Mouse (Mus musculus): ENCODE measurements at regions not wholly inside any gene's neighbourhood (a gene's known extent, or its start where the extent isn't known, plus 50 kb on each side); places are given as distances from the start of the nearest gene placed in this dataset.

DNA sequence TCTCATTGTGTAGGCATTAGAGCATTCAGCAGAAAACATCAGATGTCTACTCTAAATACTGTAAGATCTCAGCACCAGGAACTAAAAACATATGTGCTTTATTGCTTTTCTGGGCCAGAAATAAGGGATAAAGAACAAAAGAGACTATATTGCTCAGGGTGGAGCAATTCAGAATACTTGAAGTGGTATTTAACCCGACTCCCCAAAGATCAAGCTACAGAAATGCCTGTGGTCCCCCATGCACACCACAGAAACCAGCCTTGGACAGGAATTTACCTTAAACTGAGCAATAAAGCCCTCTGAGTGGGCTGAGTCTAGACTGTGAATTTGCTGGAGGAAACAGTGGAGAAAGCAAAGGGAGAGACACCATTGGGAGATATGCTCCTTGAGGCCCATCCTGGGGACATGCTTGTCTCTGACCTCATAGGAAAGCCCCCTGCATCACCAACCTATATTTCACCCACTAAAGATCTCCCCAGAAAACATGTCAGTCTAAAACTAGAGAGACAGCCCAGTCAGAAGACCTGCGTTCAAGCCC lies 197.3 kb upstream of the 4930412O13Rik start:
- no peak for DNase-seq (ENCODE audit: low read depth, low spot score)

DNA sequence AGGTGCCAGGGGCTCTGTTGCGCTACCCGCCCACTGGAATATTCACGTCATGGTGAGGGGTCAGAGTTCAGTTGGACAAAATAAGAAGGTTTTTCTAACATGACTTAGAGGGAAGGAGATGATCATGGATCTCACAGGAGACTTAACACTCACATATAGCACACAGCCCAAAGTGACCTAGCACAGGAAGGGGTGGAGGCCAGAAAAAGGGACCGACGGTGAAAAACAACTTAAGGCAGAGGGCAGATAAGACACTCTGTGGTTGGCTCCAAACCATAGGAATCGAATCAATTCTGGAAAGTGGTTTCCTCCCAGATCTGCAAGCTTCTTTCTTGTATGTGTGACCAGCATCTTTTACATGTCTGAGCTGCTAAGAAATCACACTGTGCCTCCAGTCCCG lies 192.9 kb upstream of the 4930412O13Rik start:
- no peak for DNase-seq (ENCODE audit: low read depth, low spot score)

DNA sequence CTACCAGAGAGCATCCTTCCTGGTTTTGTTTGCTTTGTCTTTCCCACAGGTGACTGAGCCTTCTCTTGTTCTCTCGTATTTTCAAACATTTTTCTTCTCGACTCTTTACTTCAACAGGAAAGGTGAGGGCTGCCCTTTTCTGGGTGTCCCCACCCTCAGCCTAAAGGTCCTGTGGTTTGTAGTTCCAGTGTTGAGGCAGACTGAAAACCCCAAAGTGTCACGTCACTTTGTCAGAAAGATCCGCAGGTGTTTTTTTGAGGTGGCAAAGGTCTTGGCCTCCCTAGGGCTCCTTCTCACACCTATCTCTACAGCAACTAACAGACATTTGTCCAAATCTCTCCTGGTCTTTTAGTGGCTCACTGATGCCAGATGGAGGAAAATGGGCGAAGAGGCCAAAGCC lies 191.5 kb upstream of the 4930412O13Rik start:
- DNase-seq (ENCODE audit: low read depth, low spot score) = no peak

DNA sequence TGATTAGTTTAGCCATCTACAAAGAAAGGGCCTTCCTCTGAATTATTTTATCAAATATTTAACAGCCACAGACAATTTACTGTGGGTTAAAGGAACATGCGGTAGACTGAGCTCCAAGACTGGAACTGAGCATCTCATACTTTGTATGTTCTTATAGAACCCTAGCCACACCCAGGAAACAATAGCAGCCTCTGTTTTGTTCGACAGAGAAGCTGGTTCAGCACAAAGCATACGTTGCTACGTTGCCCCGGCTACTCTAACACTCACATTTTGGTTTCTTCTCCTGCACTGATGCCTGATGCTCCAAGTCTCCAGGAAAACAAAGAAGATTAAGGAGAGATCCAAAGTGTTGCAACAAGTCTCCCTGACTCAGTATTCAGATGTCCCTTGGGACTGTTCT lies 189.5 kb upstream of the 4930412O13Rik start:
- DNase-seq (ENCODE audit: low read depth, low spot score) = no peak

DNA sequence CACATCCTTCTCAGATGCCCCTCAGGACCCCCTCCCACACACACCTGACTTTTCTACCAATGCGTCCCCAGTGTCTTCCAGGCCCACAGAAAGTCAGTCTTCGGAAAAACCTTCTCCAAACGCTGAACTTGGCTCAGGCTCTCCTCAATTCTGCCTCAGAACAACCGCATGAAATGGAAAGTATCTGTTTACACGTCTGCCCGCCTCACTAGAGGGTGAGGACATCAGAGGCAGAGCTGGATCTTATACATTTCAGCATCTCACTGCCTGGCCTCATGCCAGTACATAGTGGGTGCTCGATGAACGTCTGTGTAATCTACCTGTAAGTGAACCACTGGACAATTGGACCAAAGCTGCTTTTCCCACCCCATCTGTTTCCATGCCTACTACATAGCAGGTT lies 189.1 kb upstream of the 4930412O13Rik start:
- no peak for DNase-seq (ENCODE audit: low read depth, low spot score)

DNA sequence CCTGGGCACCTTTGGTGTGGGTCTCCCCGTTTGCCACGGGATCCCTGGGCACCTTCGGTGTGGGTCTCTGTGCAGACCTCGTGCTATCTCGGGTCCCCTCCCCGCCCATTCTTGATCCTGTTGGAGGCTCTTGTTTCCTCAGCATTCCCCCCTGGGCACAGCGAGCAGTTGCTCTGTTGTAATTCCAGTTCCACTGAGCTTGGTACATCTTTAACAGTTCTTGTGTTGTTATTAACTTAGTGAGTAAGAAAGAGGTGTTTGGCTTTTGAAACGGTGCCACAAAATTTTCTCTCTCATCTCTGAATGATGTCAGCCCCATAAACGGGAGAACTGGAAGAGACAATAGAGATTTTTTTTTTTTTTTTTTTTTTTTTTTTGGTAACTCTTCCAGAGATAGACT lies 187.7 kb upstream of the 4930412O13Rik start:
- no peak for DNase-seq (ENCODE audit: low read depth, low spot score)

DNA sequence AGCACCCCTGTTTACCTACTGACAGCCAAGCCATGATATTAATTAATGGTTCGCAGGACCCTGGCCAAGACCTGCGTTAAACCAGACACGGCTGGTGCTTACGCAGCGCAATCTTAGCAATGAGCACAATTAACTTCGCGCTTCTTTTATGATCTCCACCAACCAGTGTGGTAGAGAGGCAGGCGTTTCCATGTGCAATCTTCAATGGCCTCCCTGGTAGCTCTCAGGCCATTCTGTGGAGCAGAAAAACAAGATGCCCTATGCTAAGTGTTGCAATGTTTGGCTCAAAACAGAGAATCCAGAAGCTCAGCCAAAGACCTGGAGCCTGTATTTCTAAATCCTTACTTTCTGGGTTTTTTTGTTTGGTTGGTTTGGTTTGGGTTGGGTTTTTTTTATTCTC lies 186.9 kb upstream of the 4930412O13Rik start:
- no peak for DNase-seq (ENCODE audit: low read depth, low spot score)

DNA sequence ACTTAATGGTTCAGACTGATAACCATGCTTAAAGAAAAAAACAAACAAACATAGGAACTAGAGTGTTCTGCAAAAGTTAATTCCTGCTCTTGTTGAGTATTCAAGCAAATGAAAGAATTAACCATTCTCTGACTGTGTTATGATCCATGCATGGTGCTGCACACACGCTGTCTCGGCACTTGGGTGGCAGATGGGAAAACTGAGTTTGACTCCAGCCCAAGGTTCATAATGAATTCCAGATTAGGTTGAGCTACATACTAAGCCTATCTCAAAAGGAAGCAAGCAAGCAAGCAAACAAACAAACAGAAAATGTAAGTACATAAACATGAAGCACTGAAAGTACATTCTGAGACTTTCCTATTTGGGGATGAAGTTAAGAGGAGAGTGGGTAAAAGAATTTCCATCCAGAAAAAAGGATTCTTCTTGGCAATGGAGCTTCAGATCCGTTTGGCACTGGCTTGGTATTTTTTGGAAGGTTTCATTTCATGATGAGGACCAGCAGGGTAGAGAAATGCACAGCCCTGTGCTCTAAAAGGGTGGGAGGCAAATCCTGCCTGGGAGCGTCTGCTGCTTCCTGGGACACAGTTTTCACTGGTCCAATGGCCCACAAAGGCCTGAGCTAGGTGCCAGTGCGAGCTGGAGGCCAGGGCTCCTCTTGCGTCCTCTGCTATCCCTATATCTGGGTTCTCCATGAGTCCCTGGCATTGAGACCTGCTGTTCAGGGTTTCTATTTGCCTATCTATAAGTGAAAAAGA lies 183.3 kb upstream of the 4930412O13Rik start:
- DNase-seq (ENCODE audit: low read depth, low spot score) = no peak

DNA sequence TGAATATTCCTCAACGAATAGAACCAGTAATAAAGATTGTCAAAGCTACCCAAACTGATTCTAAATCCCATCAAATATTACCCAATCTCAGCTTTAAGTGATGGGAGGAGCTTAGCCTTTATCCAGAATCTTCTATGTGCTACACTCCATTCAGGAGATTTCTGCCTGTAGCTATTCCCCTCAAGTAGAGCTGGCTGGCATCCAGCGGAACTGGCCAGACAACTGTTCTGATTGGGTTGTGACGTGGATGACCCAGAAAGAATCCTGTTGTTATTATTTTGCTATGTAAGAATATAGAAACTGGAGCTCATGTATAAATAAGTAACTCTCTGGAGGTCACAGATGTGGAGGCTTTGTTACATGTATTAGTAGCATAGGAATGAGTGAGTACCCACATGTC lies 176.8 kb upstream of the 4930412O13Rik start:
- DNase-seq (ENCODE audit: low read depth, low spot score) = no peak

DNA sequence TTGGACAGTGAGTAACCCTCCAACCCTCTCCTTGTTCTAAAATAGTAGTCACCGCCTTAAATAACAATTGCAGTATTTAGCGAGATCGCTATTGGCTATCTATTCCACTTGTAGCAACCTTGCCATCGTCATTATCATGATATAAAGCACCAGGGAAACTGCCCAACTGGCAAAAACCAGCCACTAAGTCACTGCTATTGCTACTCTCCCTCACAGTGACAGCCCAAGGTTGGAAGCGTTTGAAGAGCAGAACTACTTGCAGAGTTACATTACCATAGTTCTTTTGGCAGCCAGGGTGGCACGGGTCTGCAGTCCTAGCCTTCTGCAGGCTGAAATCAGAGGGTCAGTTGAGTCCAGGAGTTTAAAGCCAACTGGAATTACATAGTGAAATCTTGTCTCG lies 171.6 kb upstream of the 4930412O13Rik start:
- no peak for DNase-seq (ENCODE audit: low read depth, low spot score)

DNA sequence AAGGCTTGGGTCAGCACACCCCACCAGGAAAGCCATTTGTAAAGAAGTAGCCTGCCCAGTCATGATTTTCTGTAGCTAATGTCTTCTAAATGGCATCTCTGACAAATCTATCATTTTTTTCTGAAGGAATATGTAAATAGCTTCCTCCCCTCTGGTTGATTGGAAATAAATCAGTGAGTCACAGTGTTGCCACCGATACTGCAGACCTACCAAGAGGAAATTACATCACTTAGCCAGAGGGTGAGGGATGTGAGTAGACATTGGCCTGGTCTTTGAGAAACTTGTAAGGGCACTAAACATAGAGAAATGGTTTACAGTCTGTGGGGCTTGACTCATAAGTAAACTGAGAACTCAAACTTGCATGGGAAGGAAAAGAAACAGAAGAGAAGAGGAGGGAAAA lies 163.1 kb upstream of the 4930412O13Rik start:
- DNase-seq (ENCODE audit: low read depth, low spot score) = no peak

DNA sequence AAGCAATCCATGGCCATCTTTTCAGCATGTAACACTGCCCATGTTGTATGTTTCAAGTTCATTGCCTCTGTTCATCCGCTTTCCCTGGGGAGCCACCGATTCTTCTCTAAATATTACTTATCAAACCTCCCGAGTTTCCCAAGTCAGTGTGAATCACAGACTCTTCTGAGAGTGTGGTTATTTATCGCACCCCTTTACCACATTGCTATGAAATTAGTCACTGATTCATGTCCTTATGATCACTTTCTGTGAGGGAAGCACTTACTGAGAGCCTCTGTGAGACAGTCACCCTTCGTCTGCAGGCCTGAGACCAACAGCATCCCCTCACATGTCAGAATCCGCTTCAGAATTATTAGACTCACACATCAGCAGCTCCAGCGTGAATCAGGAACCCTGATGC lies 147.8 kb upstream of the 4930412O13Rik start:
- DNase-seq (ENCODE audit: low read depth, low spot score) = no peak

DNA sequence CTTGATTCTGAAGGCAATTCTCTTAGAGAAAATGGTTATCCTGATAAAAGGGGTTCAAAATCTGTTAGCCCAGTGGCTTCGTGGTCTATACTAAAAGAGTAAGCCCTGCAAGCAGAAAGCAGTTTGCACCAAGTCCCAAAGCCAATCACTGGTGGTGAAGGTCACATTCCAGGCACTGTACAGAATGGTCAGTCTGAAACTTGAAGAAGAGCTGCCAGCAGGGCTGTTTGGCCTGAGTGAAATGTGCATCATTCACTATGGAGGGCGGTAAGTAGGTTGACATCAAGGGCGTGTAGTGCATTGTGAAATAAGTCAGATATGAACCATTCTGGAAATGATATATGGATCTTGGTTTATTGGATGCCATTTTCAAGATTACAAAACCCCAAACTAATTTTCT lies 136.9 kb upstream of the 4930412O13Rik start:
- no peak for DNase-seq (ENCODE audit: low read depth, low spot score)

DNA sequence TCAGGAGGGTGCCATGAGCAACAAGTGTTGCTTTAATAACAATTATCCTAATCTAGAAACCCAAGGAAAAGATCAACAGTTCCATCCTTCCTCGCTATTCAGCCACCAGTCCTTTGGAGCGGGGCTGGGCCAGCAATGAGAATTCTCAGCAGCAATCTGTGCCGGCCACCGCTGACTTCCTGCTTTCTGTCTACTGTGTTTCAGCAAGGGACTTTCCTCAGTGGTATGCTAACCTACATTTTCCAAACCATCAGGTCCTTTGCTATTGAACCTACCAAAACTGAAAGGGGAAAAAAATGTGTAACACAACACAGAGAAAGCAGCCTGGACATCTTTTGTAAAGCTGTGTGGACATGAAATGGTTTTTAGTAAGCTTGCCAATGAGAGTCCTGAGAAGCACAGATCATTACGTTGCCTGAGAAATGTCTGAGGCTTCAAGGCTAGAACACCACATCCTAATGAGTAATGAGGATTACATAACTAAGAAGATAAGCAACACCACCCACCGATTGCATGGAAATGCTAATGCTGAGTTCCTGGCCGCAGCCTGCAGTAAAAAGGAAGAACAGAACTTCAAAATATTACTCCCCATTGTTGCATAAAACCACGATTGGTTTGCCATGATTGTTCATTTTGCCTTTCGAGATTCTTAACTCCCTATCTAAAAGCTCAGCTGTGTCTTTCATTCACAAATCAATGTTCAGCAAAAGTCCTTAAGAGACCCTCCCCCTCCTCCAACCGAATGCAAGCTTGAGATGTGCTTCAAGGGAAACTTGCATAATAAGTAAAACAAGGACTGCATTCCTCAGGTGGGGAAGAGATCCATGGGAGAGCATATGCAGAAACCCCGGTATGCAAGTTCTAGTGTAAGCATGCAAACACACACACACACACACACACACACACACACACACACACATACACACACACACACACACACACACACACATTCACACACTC lies 130.9 kb upstream of the 4930412O13Rik start:
- no peak for DNase-seq (ENCODE audit: low read depth, low spot score)

DNA sequence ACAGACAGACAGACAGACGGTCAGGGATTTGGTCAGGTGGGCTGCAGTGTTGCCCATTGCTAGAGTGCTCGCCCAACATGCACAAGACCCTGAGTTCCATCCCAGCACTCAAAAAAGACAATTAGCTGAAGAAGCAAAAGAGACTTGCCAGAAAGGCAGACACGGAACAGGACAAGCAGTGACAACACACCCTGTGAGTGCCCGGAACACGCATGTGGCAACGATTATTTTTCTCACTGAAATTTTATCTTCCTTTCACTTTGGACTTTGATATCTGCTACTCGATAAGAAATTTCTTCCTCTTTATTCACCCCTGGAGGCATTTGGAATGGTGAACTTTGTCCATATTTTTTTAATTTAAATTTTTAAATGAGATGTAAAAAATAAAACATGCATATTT lies 127.4 kb upstream of the 4930412O13Rik start:
- DNase-seq (ENCODE audit: low read depth, low spot score) = no peak

DNA sequence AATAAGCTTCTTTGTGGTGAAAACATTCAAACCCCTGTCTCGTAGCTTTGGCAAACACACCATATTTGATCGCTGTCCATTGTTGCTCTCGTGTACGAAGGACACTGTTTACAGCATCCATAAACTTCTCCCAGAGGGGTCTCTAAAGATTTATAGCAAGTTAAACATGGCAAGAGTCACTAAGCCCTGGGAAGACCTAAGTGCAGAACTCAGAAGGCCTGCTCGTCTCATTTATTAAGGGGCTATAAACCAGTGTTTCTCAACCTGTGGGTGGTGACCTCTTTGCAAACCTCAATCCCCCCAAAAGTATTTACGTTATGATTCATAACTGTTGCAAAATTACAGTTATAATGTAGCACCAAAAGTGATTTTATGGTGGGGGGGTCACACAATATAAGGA lies 126.9 kb upstream of the 4930412O13Rik start:
- DNase-seq (ENCODE audit: low read depth, low spot score) = no peak

DNA sequence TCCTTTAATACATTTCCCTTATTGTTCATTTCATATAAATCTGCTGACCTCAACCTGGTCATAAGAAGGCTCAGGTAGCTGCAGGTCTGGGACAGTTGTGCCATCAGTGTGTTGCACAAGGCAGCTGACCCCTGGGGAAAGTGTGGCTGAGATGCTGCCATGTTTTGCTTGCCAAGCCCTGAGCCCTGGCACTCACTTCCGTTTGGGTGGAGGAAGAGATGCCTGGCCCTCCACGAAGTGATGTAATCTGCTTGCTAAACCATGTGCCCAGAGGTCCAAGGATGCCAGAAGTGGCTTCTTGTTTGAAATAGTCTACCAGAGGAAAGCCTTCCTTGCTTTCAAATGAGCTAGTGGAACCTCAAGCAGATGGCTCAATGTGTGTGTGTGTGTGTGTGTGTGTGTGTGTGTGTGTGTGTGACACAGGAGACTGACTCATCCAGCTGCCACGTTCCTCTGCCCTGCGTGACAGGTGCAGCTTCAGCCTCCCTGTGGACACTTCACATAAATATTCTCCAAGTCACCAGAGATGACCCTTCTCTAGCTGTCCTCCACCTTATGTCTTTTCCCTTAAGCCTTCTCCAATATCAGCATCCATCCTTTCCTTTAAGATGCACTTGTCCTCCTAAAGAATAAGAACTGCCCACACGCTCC lies 123.2 kb upstream of the 4930412O13Rik start:
- DNase-seq (ENCODE audit: low read depth, low spot score) = no peak

DNA sequence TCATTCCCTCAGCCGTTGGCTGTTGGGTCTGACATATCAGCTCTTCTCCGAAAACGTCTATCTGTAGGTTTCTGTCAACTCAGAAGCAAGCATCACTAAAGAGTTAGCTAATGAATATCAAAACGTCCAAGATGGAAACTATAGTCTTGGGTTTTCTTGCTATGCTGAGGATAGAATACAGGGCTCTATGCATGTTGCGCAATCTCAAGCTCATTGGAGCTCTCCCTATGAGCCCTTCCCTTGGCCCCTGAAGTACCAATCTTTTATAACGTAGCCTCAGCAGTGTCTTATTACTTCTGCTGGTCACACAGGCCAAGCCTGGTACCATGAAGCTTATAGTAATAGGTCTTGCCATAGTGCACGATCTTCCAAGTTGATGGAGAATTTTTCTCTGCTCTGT lies 122.1 kb upstream of the 4930412O13Rik start:
- DNase-seq (ENCODE audit: low read depth, low spot score) = no peak

DNA sequence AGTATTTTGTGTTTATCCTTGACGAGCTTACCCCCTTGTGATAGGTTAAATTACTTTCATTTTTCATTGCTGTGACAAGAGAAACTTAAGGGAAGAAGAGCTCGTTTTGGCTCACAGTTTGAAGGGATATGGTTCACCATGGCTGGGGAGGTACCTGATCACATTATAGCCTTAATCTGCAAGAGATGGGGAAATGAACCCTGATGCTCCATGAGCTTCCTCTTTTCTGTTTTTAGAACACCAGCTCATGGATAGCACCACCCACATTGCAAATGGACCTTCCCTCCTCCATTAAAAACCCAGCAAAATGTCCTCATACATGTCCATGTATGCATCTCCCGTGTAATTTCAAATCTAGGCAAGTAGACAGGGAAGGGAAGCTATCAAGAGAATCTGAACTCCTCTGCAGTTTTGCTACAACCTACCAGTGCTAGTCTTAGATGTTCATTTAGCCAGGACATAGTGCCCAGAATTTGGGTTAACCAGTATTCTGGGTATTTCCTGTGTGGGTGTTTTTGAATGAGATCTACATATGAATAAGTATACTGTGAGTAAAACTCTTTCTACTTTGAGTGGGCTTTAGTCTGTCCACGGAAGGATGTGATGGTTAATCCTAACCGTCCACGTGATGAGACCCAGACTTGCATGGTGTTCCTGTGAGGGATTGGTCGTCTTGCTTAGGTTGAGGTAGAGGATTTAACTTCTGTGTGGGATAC lies 121.5 kb upstream of the 4930412O13Rik start:
- no peak for DNase-seq (ENCODE audit: low read depth, low spot score)

DNA sequence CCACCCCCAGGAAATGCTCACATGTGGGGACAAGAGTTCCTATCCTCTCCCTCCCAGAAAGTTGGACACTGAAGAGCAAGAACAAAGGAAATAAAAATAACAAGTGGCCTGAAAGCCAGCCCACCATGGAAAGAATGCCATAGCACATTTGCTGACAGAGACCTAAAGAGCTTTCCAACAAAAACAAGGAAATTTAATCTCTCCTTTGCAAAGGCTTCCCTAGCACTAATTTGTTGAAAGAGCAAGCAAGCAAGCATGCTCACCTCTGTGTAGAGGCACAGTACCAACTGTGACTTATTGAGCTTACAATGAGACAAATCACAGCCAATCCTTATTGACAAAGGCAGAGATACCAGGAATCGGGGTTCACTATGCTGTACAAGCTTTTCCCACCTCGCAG lies 100.9 kb upstream of the 4930412O13Rik start:
- DNase-seq (ENCODE audit: low read depth, low spot score) = no peak

DNA sequence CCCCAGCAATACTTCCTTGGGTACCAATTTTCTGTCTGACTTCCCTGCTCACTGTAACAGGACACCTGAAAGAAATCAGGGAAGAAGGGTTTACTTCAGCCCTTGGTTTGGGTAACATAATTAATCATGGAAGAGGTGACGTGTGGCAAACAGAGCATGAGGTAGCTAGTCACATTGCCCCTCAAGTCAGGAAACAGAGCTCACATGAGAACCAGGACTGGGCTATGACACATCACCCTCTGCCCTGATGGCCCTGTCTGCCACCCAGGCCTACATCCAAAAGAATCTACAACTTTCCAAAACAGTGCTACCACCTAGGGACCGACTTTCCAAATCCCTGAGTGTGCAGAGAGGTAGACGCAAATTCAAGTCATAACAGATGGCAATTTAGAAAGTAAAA lies 98.4 kb upstream of the 4930412O13Rik start:
- DNase-seq (ENCODE audit: low read depth, low spot score) = no peak

All from WW6 (cell line).